Mouse (Mus musculus) lung, postnatal 0 days (tissue): Measurements from ENCODE around the gene Crebzf.

Experiments used
- CTCF ChIP-seq: IDR thresholded peaks from 2 replicates; pipeline ENCODE4 v1.5.1; 2016; ENCODE audit warnings: antibody characterized with exemption, mild to moderate bottlenecking
- EP300 ChIP-seq: IDR thresholded peaks from 2 replicates; pipeline ENCODE4 v1.6.1; 2016; ENCODE audit warnings: antibody characterized with exemption, mild to moderate bottlenecking, control low read depth

- TF ChIP-seq CTCF (no peak), EP300 (no peak)
Observed at GRCm38 (mm10) chr7:90461441-90461840, 18.9 kb downstream of the Crebzf start.
